ENCODE assay signal across 10 mouse cellular contexts in genomic region chr7:65577118-65577517, GRCm38 (mm10). TPM values are rescaled to one million over a fixed set of nuclear protein-coding genes. Genes with fewer than 3 reads are reported as not detected.
DNase-seq lines count a peak whose midpoint lies in the region; ATAC-seq and TF ChIP-seq lines count a peak whose summit lies in the region.
"Had no signal": no experiment of that assay in that cellular context is flagged by ENCODE, and none has a peak within 500 bp of the region (broad histone marks: within the 10 kb centered on the region; RNA-seq: fewer than 3 reads in every experiment).

No protein-coding gene starts in this region.

- H3K27ac ChIP-seq in layer of hippocampus, adult 2 months: peak overlapping the region; percentile 49; the same call in 1 of the 2 replicates
- no peak overlapping the region for H3K27ac ChIP-seq in heart, embryonic 11.5 days (ENCODE audit: low read depth, low read length)
- H3K27ac ChIP-seq: limb, embryonic 15.5 days had no signal

- ATAC-seq in heart, embryonic 11.5 days (replicated peaks; ENCODE audit: insufficient number of reproducible peaks, low FRiP score, low TSS enrichment): no peak

- H3K9me3 ChIP-seq in heart, embryonic 11.5 days (replicated peaks; ENCODE audit: control insufficient read depth, low read length): no peaks in the 10 kb centered on the region
- H3K9me3 ChIP-seq: G1E; limb, embryonic 15.5 days had no signal

- DNase-seq in left cerebral cortex, postnatal 14 days (ENCODE audit: low spot score in 2 of 2): peak; percentile 35 to 53
- DNase-seq in left cerebral cortex, adult 9 months (ENCODE audit: low spot score in 2 of 2): no peak
- DNase-seq in embryo, embryonic 10.5 days (ENCODE audit: low spot score): peak; percentile 39
- peak; percentile 4 to 27 for DNase-seq in layer of hippocampus, adult 2 months (ENCODE audit: low spot score in 2 of 2)
- peak; percentile 85 for DNase-seq in retina, postnatal 1 day
- no peak for DNase-seq in lung, adult 18-20 months
- DNase-seq in urinary bladder, postnatal 10 days (ENCODE audit: low spot score): no peak

- H3K36me3 ChIP-seq in heart, embryonic 11.5 days (ENCODE audit: control insufficient read depth, insufficient read depth, low read length): no peaks in the 10 kb centered on the region
- H3K36me3 ChIP-seq: G1E; limb, embryonic 15.5 days had no signal

- H3K27me3 ChIP-seq in heart, embryonic 11.5 days (ENCODE audit: control insufficient read depth, insufficient read depth, low read length): no peaks in the 10 kb centered on the region
- H3K27me3 ChIP-seq: limb, embryonic 15.5 days had no signal

- H3K9ac ChIP-seq in heart, embryonic 11.5 days (ENCODE audit: low read depth, low read length): no peak overlapping the region
- H3K9ac ChIP-seq: limb, embryonic 15.5 days had no signal

- H3K4me2 ChIP-seq in heart, embryonic 11.5 days: no peak overlapping the region
- H3K4me2 ChIP-seq: limb, embryonic 15.5 days had no signal

- TF ChIP-seq CTCF in layer of hippocampus, adult 2 months (conservative IDR thresholded peaks at IDR 0.05): no peak; the same call in 1 of the 2 replicates

- 51% methylated on average over 12 of the region's 12 CpGs for WGBS in heart, embryonic 11.5 days (ENCODE audit: insufficient replicate concordance)

- no peaks in the 10 kb centered on the region for H3K4me1 ChIP-seq in heart, embryonic 11.5 days (ENCODE audit: control insufficient read depth, insufficient read depth, low read length)

- H3K4me3 ChIP-seq in layer of hippocampus, adult 2 months: peak overlapping the region; percentile 26; the same call in 1 of the 2 replicates
- no peak overlapping the region for H3K4me3 ChIP-seq in heart, embryonic 11.5 days (ENCODE audit: low read depth, low read length)
- H3K4me3 ChIP-seq: limb, embryonic 15.5 days had no signal

- intact Hi-C loops in left cerebral cortex, postnatal 14 days (cut with DNase I): no loop called here

RNA-seq across cellular contexts. Expression of gene Tjp1, which starts 49.5 kb away (rescaled TPM):
- 100 to 1,000 TPM; 132 to 169 TPM for total RNA-seq in left cerebral cortex, postnatal 14 days (2021)
- 100 to 1,000 TPM; 141 to 174 TPM for total RNA-seq in layer of hippocampus, adult 2 months (2021)
- 13.3 and 32.3 TPM in 2 replicates for polyA plus RNA-seq in heart, embryonic 11.5 days (2014; fragmentation: Nextera tagmentation; extraction: Ambion mirVana)

Comparison
In these comparisons a context has a peak if more than half of its experiments do, and no peak if none do; other contexts are left out.
1. DNase-seq: peak in left cerebral cortex, postnatal 14 days (2 of 2), embryo, embryonic 10.5 days (single experiment), layer of hippocampus, adult 2 months (2 of 2) and retina, postnatal 1 day (single experiment); none in left cerebral cortex, adult 9 months (0 of 2), lung, adult 18-20 months (0 of 2) and urinary bladder, postnatal 10 days (single experiment).